Mouse (Mus musculus) intestine, embryonic 15.5 days (tissue): Measurements from ENCODE around the gene Fkbpl. TPM values are rescaled to one million over a fixed set of nuclear protein-coding genes. Genes with fewer than 3 reads are reported as not detected.

Experiments used
- ATAC-seq: fragments of 200-750 bp; cut with Nextera tagmentation; 2 replicates; pipeline ENCODE4 v1.8.0; 2017; ENCODE audit warnings: moderate TSS enrichment, moderate library complexity
- H3K27ac ChIP-seq: fragments of 300-500 bp; sonication (generic); 2 replicates; pipeline ENCODE4 v1.5.1; 2015; ENCODE audit warnings: mild to moderate bottlenecking, inconsistent platforms
- H3K27me3 ChIP-seq: fragments of 300-500 bp; sonication (generic); replicated peaks from 2 replicates; pipeline ENCODE4 v1.6.1; 2015; ENCODE audit warnings: inconsistent platforms
- H3K36me3 ChIP-seq: fragments of 300-500 bp; sonication (generic); 2 replicates; pipeline ENCODE4 v1.6.1; 2015; ENCODE audit warnings: inconsistent platforms
- H3K4me1 ChIP-seq: fragments of 300-500 bp; sonication (generic); replicated peaks from 2 replicates; pipeline ENCODE4 v1.6.1; 2015; ENCODE audit warnings: inconsistent platforms
- H3K4me2 ChIP-seq: fragments of 300-500 bp; sonication (generic); replicated peaks from 2 replicates; pipeline ENCODE4 v1.6.1; 2015; ENCODE audit warnings: mild to moderate bottlenecking, inconsistent platforms
- H3K4me3 ChIP-seq: fragments of 300-500 bp; sonication (generic); replicated peaks from 2 replicates; pipeline ENCODE4 v1.5.1; 2015; ENCODE audit warnings: inconsistent platforms
- H3K9ac ChIP-seq: fragments of 300-500 bp; sonication (generic); 2 replicates; pipeline ENCODE4 v1.6.1; 2015; ENCODE audit warnings: inconsistent platforms
- H3K9me3 ChIP-seq: fragments of 300-500 bp; sonication (generic); 2 replicates; pipeline ENCODE4 v1.6.1; 2016; ENCODE audit warnings: inconsistent platforms
- WGBS: fragments of 180-500 bp; shearing (Covaris S2); methylation state at CpG from one replicate; pipeline ENCODE4 v1.1.7; 2015; 5-methylcytosine and 5-hydroxymethylcytosine counted together
- polyA plus RNA-seq: library from polyadenylated mRNA; unstranded; fragments of >200 nt; fragmentation: Nextera tagmentation; extraction: Ambion mirVana; gene quantifications from 2 replicates; pipeline ENCODE4 v1.2.1, GENCODE M21; 2015

Fkbpl gene
- polyA plus RNA-seq, 1 experiment from 2014 or later, result 13.7 TPM

DNA sequence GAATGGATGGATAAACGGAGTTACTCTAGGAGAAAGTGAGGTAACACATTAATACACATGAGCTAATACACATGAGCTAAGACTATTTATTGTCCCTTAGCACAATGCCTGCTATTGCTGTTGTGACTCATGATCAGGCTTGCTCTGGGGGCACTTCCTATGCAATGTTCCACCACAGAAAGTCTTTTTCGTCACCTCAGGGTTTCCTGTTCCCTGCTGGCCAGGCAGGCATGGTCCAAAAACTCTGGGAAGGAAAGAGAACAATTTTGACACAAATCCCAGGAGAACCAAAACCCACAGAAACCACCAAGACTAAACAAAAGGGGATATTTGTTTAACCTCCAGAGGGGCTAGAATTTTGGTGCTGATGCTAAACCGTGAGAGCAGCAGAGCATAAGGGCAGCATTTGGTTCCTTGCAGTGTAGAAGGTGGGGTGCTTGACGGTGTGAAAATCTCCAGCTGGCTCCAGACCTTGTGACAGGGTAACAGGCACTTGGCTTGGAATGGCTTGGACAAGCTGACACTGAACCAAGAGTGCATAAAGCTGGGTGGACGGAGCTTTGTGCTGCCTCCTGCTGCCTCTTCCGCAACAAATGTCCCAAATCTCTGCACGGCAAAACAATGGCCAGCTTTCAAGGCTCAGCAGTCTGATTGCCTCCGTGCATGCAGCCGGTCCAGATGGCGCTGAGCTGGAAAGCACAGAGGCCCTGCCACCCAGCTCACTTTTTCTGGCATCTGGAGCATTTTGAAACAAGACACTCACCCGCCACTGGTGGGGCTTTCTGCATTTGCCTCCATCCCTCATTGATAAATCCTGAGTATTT is 3.6 kb upstream of the Fkbpl start:
- Histone ChIP-seq H3K36me3 (0 out of 2 replicates have a peak, but pooled peaks cover 5% of the 10 kb centered on the region), H3K9ac (0 out of 2 replicates have a peak overlapping the region, but pooled peaks have one; percentile 8), H3K9me3 (no peaks in the 10 kb centered on the region), H3K4me3 (no peak overlapping the region), H3K27ac (peak overlapping the region; percentile 49), H3K4me2 (no peak overlapping the region), H3K27me3 (no peaks in the 10 kb centered on the region), H3K4me1 (peaks cover 22% of the 10 kb centered on the region; the same call in 1 of the 2 replicates)
- peak; percentile 13; the same call in 1 of the 2 replicates for ATAC-seq
- WGBS, result 22% methylated on average over 11 of the region's 11 CpGs

- no peak for ATAC-seq
- no peak overlapping the region for H3K4me3 ChIP-seq
- 69% methylated on average over 3 of the region's 3 CpGs for WGBS
- H3K9ac ChIP-seq, result no peak overlapping the region
- H3K27ac ChIP-seq, result no peak overlapping the region
- H3K4me2 ChIP-seq, result no peak overlapping the region
- no peaks in the 10 kb centered on the region for H3K27me3 ChIP-seq
- 0 out of 2 replicates have a peak, but pooled peaks cover 5% of the 10 kb centered on the region for H3K36me3 ChIP-seq
- no peaks in the 10 kb centered on the region for H3K9me3 ChIP-seq
- H3K4me1 ChIP-seq, result peaks cover 23% of the 10 kb centered on the region; the same call in 1 of the 2 replicates
These were observed 2.6 kb upstream of the Fkbpl start for GRCm38 (mm10) chr17:34641945-34642344.

- no peak overlapping the region for H3K27ac ChIP-seq
- WGBS, result 88% methylated on average over 4 of the region's 4 CpGs
- ATAC-seq, result no peak
- peaks cover 32% of the 10 kb centered on the region for H3K4me1 ChIP-seq
- no peak overlapping the region for H3K4me3 ChIP-seq
- no peak overlapping the region for H3K9ac ChIP-seq
- H3K27me3 ChIP-seq, result no peaks in the 10 kb centered on the region
- H3K9me3 ChIP-seq, result no peaks in the 10 kb centered on the region
- no peak overlapping the region for H3K4me2 ChIP-seq
- H3K36me3 ChIP-seq, result 0 out of 2 replicates have a peak, but pooled peaks cover 5% of the 10 kb centered on the region
These were observed 1.2 kb upstream of the Fkbpl start for GRCm38 (mm10) chr17:34643379-34643778.

DNA sequence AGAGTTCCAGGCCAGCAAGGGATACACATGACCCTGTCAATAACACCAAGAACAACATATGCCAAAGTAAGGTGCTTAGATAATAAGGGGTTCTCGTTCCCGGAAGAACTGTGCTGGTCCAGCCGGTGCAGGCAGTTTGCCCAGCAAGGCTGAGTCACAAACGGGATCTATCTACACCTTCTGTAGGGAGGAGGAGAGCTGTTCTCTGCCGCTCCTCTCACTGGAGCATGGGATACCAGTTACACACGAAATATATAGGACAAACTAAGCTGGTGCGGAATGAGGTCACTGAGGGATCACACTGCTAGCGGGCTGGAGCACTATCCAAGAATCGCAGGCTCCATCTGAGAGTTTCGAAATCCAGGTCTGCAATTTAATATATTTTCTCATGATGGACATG is 620 bp upstream of the Fkbpl start:
- Histone ChIP-seq H3K9ac (no peak overlapping the region), H3K36me3 (0 out of 2 replicates have a peak, but pooled peaks cover 5% of the 10 kb centered on the region), H3K27ac (no peak overlapping the region), H3K4me1 (peaks cover 32% of the 10 kb centered on the region), H3K4me2 (no peak overlapping the region), H3K4me3 (no peak overlapping the region), H3K27me3 (no peaks in the 10 kb centered on the region), H3K9me3 (no peaks in the 10 kb centered on the region)
- ATAC-seq, result no peak
- 76% methylated on average over 10 of the region's 10 CpGs for whole genome bisulfite sequencing

GRCm38 (mm10) chr17:34645256-34645829 is 779 bp downstream of the Fkbpl start:
- peak overlapping the region; percentile 68 for H3K4me2 ChIP-seq
- H3K36me3 ChIP-seq, result peaks cover 7% of the 10 kb centered on the region
- no peak for ATAC-seq
- peak overlapping the region; percentile 55 for H3K4me3 ChIP-seq
- no peaks in the 10 kb centered on the region for H3K9me3 ChIP-seq
- no peaks in the 10 kb centered on the region for H3K27me3 ChIP-seq
- H3K9ac ChIP-seq, result peak overlapping the region; percentile 68
- WGBS, result 40% methylated on average over 10 of the region's 10 CpGs
- peaks cover 32% of the 10 kb centered on the region for H3K4me1 ChIP-seq
- H3K27ac ChIP-seq, result 0 out of 2 replicates have a peak overlapping the region, but pooled peaks have one; percentile 66

GRCm38 (mm10) chr17:34645831-34646511 is 1.4 kb downstream of the Fkbpl start:
- H3K4me2 ChIP-seq, result peak overlapping the region; percentile 68
- H3K27ac ChIP-seq, result no peak overlapping the region

GRCm38 (mm10) chr17:34646906-34647787 is 2.6 kb downstream of the Fkbpl start, which contains the start of gene Atf6b:
Gene Atf6b (plus strand): TSS chr17:34647146.
- H3K9me3 ChIP-seq, result no peaks in the 10 kb centered on the region
- H3K9ac ChIP-seq, result peak within 1 kb of the TSS; percentile 90
- H3K36me3 ChIP-seq, result peaks cover 11% of the 10 kb centered on the region
- peaks cover 23% of the 10 kb centered on the region for H3K4me1 ChIP-seq
- under 1% methylated on average over 66 of the region's 66 CpGs for WGBS
- ATAC-seq, result peak; percentile 97
- peak within 1 kb of the TSS; percentile 89 for H3K4me2 ChIP-seq
- peak within 1 kb of the TSS; percentile 97 for H3K4me3 ChIP-seq
- no peaks in the 10 kb centered on the region for H3K27me3 ChIP-seq
- peak within 1 kb of the TSS; percentile 71 for H3K27ac ChIP-seq

More at GRCm38 (mm10) chr17:34645831-34646511, 1.4 kb downstream of the Fkbpl start:
- 91% methylated on average over 30 of the region's 30 CpGs for WGBS
- Histone ChIP-seq H3K9ac (no peak overlapping the region), H3K27me3 (no peaks in the 10 kb centered on the region), H3K4me1 (peaks cover 28% of the 10 kb centered on the region), H3K36me3 (peaks cover 7% of the 10 kb centered on the region), H3K4me3 (no peak overlapping the region), H3K9me3 (no peaks in the 10 kb centered on the region)
- ATAC-seq, result no peak

- H3K9ac ChIP-seq, result no peak overlapping the region; the same call in 1 of the 2 replicates
- H3K27me3 ChIP-seq, result no peaks in the 10 kb centered on the region
- ATAC-seq, result no peak
- no peak overlapping the region for H3K27ac ChIP-seq
- peak overlapping the region; percentile 97; the same call in 1 of the 2 replicates for H3K4me3 ChIP-seq
- H3K9me3 ChIP-seq, result no peaks in the 10 kb centered on the region
- 83% methylated on average over 16 of the region's 16 CpGs for WGBS
- H3K4me2 ChIP-seq, result peak overlapping the region; percentile 89
- peaks cover 23% of the 10 kb centered on the region for H3K4me1 ChIP-seq
- H3K36me3 ChIP-seq, result peaks cover 11% of the 10 kb centered on the region
These were observed 3.8 kb downstream of the Fkbpl start for GRCm38 (mm10) chr17:34648141-34648890.

DNA sequence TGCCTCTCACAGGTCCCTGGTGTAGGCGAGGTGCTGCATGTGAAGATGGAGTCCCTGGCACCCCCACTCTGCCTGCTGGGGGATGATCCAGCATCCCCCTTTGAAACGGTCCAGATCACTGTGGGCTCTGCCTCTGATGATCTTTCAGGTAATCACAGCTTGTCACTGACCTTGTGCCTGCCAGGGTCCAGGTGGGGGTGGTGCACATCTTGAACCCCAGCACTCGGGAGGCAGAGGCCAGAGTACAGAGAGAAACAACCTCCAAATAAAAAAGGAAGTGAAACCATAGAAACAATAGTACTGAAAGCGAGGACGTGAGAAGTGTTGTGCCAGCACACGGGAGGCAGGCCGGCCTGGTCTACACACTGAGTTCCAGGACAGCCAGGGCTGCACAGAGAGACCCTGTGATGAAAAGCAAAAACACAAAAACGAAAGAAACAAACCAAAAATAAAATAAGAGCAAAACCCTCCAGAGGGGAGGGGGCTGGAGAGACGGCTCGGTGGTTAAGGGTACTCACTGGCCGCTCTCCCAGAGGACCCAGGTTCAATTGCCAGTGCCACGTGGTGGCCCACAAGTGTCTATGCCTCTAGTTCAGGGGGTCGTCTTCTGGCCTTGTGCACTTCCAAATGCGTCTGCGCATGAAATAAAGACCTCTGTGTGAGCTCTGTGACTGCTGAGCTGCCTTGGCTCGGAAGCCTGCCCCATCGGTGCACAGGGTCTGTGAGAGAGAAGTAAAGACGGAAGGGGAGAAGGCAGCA is 4.7 kb downstream of the Fkbpl start:
- Histone ChIP-seq H3K9ac (no peak overlapping the region), H3K27ac (no peak overlapping the region), H3K4me1 (peaks cover 20% of the 10 kb centered on the region), H3K27me3 (no peaks in the 10 kb centered on the region), H3K4me3 (no peak overlapping the region), H3K36me3 (peaks cover 11% of the 10 kb centered on the region), H3K9me3 (no peaks in the 10 kb centered on the region), H3K4me2 (no peak overlapping the region)
- WGBS, result 88% methylated on average over 18 of the region's 18 CpGs
- ATAC-seq, result no peak

GRCm38 (mm10) chr17:34650781-34651180 is 6.2 kb downstream of the Fkbpl start:
- 94% methylated on average over 14 of the region's 14 CpGs for WGBS
- H3K4me2 ChIP-seq, result no peak overlapping the region

More at GRCm38 (mm10) chr17:34650781-34651180, 6.2 kb downstream of the Fkbpl start:
- Histone ChIP-seq H3K27me3 (no peaks in the 10 kb centered on the region), H3K4me1 (peaks cover 25% of the 10 kb centered on the region), H3K36me3 (peaks cover 7% of the 10 kb centered on the region), H3K9me3 (no peaks in the 10 kb centered on the region), H3K9ac (no peak overlapping the region), H3K4me3 (no peak overlapping the region), H3K27ac (no peak overlapping the region)
- ATAC-seq, result no peak
